Mouse (Mus musculus) midbrain, embryonic 11.5 days (tissue): ENCODE data around the gene Svs5. TPM values are rescaled to one million over a fixed set of nuclear protein-coding genes. Genes with fewer than 3 reads are reported as not detected.

Experiments
- ATAC-seq: fragments of 200-750 bp; cut with Nextera tagmentation; 2 replicates; pipeline ENCODE4 v1.8.0; 2017; ENCODE audit warnings: moderate TSS enrichment, moderate library complexity; ENCODE audit not compliant: low FRiP score
- DNase-seq: peaks from one replicate; pipeline ENCODE4 v3.0.0; 2015; ENCODE audit warnings: low spot score; ENCODE audit errors: missing footprints
- H3K27ac ChIP-seq: fragments of 300-500 bp; sonication (generic); 2 replicates; pipeline ENCODE4 v1.5.1; 2014; ENCODE audit warnings: low read depth, low read length
- H3K27me3 ChIP-seq: fragments of 300-500 bp; sonication (generic); 2 replicates; pipeline ENCODE4 v1.6.1; 2014; ENCODE audit warnings: mild to moderate bottlenecking, low read length, moderate library complexity, mixed read lengths; ENCODE audit not compliant: control insufficient read depth, insufficient read depth
- H3K36me3 ChIP-seq: fragments of 300-500 bp; sonication (generic); 2 replicates; pipeline ENCODE4 v1.6.1; 2014; ENCODE audit warnings: mild to moderate bottlenecking, low read length, moderate library complexity, mixed read lengths; ENCODE audit not compliant: control insufficient read depth, insufficient read depth
- H3K4me1 ChIP-seq: fragments of 300-500 bp; sonication (generic); 2 replicates; pipeline ENCODE4 v1.6.1; 2014; ENCODE audit warnings: low read length; ENCODE audit not compliant: control insufficient read depth, insufficient read depth
- H3K4me2 ChIP-seq: fragments of 300-500 bp; sonication (generic); 2 replicates; pipeline ENCODE4 v1.6.1; 2014; ENCODE audit warnings: mild to moderate bottlenecking, moderate library complexity
- H3K4me3 ChIP-seq: fragments of 300-500 bp; sonication (generic); 2 replicates; pipeline ENCODE4 v1.5.1; 2014; ENCODE audit warnings: low read depth, low read length
- H3K9ac ChIP-seq: fragments of 300-500 bp; sonication (generic); 2 replicates; pipeline ENCODE4 v1.6.1; 2014; ENCODE audit warnings: low read length
- H3K9me3 ChIP-seq: fragments of 300-500 bp; sonication (generic); 2 replicates; pipeline ENCODE4 v1.6.1; 2016; ENCODE audit warnings: low read length; ENCODE audit not compliant: control insufficient read depth
- WGBS: fragments of 180-500 bp; shearing (Covaris S2); extraction: QIAGEN DNeasy Blood & Tissue Kit; methylation state at CpG from one replicate; pipeline ENCODE4 v1.1.7; 2014; 5-methylcytosine and 5-hydroxymethylcytosine counted together
- polyA plus RNA-seq: library from polyadenylated mRNA; unstranded; fragments of >200 nt; fragmentation: Nextera tagmentation; extraction: Ambion mirVana; gene quantifications from 2 replicates; pipeline ENCODE4 v1.2.1, GENCODE M21; 2014

Svs5 gene
- polyA plus RNA-seq, 1 experiment from 2014 or later: not detected

- WGBS: 89% methylated on average over 11 of the region's 11 CpGs
- H3K4me1 ChIP-seq: no peaks in the 10 kb centered on the region
- no peak for ATAC-seq
- no peaks in the 10 kb centered on the region for H3K36me3 ChIP-seq
- H3K27ac ChIP-seq: no peak overlapping the region
- DNase-seq: no peak
- no peak overlapping the region for H3K9ac ChIP-seq
- H3K9me3 ChIP-seq: no peaks in the 10 kb centered on the region
- H3K4me2 ChIP-seq: no peak overlapping the region
- H3K27me3 ChIP-seq: no peaks in the 10 kb centered on the region
- H3K4me3 ChIP-seq: no peak overlapping the region
Measured at GRCm38 (mm10) chr2:164353356-164353755, 20.8 kb downstream of the Svs5 start.

DNA sequence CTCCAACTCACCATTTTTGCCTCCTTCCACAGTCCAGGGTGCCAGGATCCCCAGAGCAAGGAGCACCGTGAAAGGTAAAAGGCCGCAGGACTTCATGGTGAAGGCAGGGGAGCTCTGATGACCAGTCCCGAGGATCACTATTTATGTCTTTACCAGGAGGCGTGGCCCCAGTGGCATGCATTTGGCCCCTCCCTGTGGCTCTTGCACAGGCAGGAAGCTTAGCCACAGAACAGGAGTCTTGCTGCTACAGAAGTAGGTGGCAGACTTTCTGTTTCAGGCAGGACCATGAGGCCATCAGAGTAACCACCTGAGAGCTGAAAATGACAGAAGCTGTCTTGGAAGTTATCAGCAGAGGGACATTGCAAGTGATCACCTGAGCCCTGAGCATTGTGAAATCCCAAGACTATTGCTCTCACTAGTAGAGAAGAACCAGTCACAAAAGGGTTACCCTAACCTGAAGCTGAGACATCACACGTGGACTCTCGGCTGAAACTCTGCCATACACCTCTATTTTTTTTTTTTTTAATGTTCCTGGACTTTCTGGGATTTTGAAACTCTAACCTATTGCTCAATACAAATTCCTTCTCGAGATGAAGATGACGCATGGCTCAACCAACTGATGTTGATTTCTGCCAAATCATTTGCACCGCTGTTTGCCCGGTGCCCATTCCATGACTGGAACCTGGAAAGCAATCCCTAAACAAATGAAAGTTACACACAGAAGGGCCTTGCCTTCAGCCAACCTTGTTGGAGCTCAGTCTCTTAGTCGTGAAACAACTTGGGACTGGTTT, 23.8 kb downstream of the Svs5 start:
- H3K27me3 ChIP-seq: no peaks in the 10 kb centered on the region
- H3K9me3 ChIP-seq: no peaks in the 10 kb centered on the region
- H3K4me2 ChIP-seq: no peak overlapping the region
- no peaks in the 10 kb centered on the region for H3K36me3 ChIP-seq
- H3K27ac ChIP-seq: no peak overlapping the region
- H3K4me1 ChIP-seq: no peaks in the 10 kb centered on the region
- no peak overlapping the region for H3K9ac ChIP-seq
- ATAC-seq (no peak), DNase-seq (no peak)
- WGBS: 81% methylated on average over 11 of the region's 11 CpGs
- H3K4me3 ChIP-seq: no peak overlapping the region

- Histone ChIP-seq H3K4me3 (no peak overlapping the region), H3K36me3 (no peaks in the 10 kb centered on the region), H3K4me2 (no peak overlapping the region), H3K27me3 (no peaks in the 10 kb centered on the region), H3K27ac (no peak overlapping the region), H3K4me1 (no peaks in the 10 kb centered on the region), H3K9me3 (no peaks in the 10 kb centered on the region), H3K9ac (no peak overlapping the region)
- ATAC-seq (no peak), DNase-seq (no peak)
- WGBS: 81% methylated on average over 3 of the region's 3 CpGs
Measured at GRCm38 (mm10) chr2:164358373-164358772, 25.8 kb downstream of the Svs5 start.

GRCm38 (mm10) chr2:164359031-164359430, 26.5 kb downstream of the Svs5 start:
- ATAC-seq (no peak), DNase-seq (no peak)
- H3K4me2 ChIP-seq: no peak overlapping the region
- no peak overlapping the region for H3K27ac ChIP-seq
- H3K36me3 ChIP-seq: no peaks in the 10 kb centered on the region
- H3K27me3 ChIP-seq: no peaks in the 10 kb centered on the region
- no peaks in the 10 kb centered on the region for H3K4me1 ChIP-seq
- no peak overlapping the region for H3K9ac ChIP-seq
- no peaks in the 10 kb centered on the region for H3K9me3 ChIP-seq
- no peak overlapping the region for H3K4me3 ChIP-seq
- 88% methylated on average over 5 of the region's 5 CpGs for WGBS

- 77% methylated on average over 5 of the region's 5 CpGs for WGBS
- Histone ChIP-seq H3K36me3 (no peaks in the 10 kb centered on the region), H3K9ac (no peak overlapping the region), H3K27me3 (no peaks in the 10 kb centered on the region), H3K4me2 (no peak overlapping the region), H3K4me1 (no peaks in the 10 kb centered on the region), H3K27ac (no peak overlapping the region), H3K4me3 (no peak overlapping the region), H3K9me3 (no peaks in the 10 kb centered on the region)
- ATAC-seq (no peak), DNase-seq (no peak)
Measured at GRCm38 (mm10) chr2:164359668-164360067, 27.1 kb downstream of the Svs5 start.

GRCm38 (mm10) chr2:164360974-164361657, 28.6 kb downstream of the Svs5 start:
- DNase-seq: no peak
- no peaks in the 10 kb centered on the region for H3K4me1 ChIP-seq
- 37% methylated on average over 13 of the region's 13 CpGs for WGBS
- H3K9me3 ChIP-seq: no peaks in the 10 kb centered on the region
- H3K4me3 ChIP-seq: no peak overlapping the region
- ATAC-seq: no peak
- H3K27me3 ChIP-seq: no peaks in the 10 kb centered on the region
- no peak overlapping the region; the same call in 1 of the 2 replicates for H3K4me2 ChIP-seq
- H3K9ac ChIP-seq: no peak overlapping the region
- no peaks in the 10 kb centered on the region for H3K36me3 ChIP-seq
- no peak overlapping the region for H3K27ac ChIP-seq

DNA sequence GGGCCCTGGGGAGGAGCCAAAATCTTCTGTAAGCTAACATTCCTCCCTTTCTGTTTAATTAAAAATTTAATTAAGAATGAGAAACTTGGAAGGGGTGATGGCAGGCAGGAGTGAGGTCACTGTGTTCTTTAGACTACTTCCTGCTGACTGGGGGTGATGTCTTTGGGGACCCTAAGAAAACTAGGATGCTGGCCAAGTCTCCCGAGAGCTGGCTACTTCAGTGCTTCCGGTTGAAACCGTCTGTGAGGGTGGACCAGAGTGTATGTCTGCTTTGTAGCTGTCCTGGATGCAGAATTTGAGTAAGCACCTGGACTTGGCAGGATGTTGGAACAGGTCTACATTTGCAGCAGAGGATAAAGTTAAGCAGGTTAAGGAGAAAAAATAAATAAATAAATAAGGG, 34.4 kb downstream of the Svs5 start:
- no peak overlapping the region for H3K4me2 ChIP-seq
- no peak for ATAC-seq
- 76% methylated on average over 3 of the region's 3 CpGs for WGBS
- no peak overlapping the region for H3K27ac ChIP-seq
- no peaks in the 10 kb centered on the region for H3K36me3 ChIP-seq
- peak; percentile 39 for DNase-seq
- no peaks in the 10 kb centered on the region for H3K27me3 ChIP-seq
- no peak overlapping the region for H3K9ac ChIP-seq
- H3K4me1 ChIP-seq: no peaks in the 10 kb centered on the region
- H3K4me3 ChIP-seq: no peak overlapping the region
- no peaks in the 10 kb centered on the region for H3K9me3 ChIP-seq

- 79% methylated on average over 6 of the region's 6 CpGs for WGBS
- Histone ChIP-seq H3K27me3 (no peaks in the 10 kb centered on the region), H3K4me3 (no peak overlapping the region), H3K4me1 (no peaks in the 10 kb centered on the region), H3K9me3 (no peaks in the 10 kb centered on the region), H3K36me3 (no peaks in the 10 kb centered on the region), H3K27ac (no peak overlapping the region), H3K4me2 (no peak overlapping the region), H3K9ac (no peak overlapping the region)
- DNase-seq: no peak
- ATAC-seq: no peak
Measured at GRCm38 (mm10) chr2:164368620-164369105, 36.1 kb downstream of the Svs5 start.

DNA sequence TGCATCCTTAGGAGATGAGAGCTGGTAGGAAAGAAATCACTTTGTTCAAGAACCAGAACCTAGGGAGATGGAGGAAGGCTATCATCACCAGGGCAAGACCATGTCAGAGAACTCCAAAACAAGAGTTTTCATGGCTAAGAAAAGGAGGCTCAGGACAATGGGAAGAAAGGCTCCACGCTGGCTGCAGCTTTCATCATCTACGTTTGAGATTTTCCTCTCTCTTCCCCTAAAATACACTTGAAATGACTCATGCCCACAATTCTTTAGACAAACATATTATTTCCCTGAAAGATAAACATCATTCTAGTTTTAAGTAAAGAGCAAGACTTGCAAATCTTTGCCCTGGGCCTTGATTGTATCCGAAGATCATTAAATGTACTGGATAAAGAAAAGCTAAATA, 38.8 kb downstream of the Svs5 start:
- Histone ChIP-seq H3K27ac (no peak overlapping the region), H3K4me2 (no peak overlapping the region), H3K9me3 (no peaks in the 10 kb centered on the region), H3K4me3 (no peak overlapping the region), H3K4me1 (no peaks in the 10 kb centered on the region), H3K36me3 (no peaks in the 10 kb centered on the region), H3K27me3 (no peaks in the 10 kb centered on the region), H3K9ac (no peak overlapping the region)
- DNase-seq: no peak
- no peak for ATAC-seq
- WGBS: 82% methylated on average over 3 of the region's 3 CpGs
